Mouse (Mus musculus): ENCODE results near the gene Trim47.

The Trim47 gene

GRCm38 (mm10) chr11:116127156-116127980 is at the start of gene Trim47:
Gene Trim47 (minus strand): TSS chr11:116127210.
- peak in 1 of 2 experiments; percentile 74 for DNase-seq (ENCODE audit: low spot score in 2 of 2)

DNA sequence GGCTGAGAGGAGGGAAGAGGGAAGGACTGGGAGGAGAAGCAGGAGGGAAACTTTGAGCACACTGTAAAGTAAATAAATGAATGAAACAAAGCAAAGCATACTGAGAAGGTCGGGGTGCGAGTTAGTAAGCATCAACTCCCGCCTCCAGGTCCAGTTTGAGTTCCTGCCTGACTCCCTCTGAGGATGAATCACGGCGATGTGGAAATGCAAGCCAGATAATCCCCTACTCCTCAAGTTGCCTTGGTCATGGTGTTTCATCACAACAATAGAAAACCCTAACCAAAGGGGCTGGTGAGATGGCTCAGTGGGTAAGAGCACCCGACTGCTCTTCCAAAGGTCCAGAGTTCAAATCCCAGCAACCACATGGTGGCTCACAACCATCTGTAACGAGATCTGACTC is 49.0 kb upstream of the Trim47 start:
- no peak for DNase-seq (ENCODE audit: low spot score in 2 of 2)

DNA sequence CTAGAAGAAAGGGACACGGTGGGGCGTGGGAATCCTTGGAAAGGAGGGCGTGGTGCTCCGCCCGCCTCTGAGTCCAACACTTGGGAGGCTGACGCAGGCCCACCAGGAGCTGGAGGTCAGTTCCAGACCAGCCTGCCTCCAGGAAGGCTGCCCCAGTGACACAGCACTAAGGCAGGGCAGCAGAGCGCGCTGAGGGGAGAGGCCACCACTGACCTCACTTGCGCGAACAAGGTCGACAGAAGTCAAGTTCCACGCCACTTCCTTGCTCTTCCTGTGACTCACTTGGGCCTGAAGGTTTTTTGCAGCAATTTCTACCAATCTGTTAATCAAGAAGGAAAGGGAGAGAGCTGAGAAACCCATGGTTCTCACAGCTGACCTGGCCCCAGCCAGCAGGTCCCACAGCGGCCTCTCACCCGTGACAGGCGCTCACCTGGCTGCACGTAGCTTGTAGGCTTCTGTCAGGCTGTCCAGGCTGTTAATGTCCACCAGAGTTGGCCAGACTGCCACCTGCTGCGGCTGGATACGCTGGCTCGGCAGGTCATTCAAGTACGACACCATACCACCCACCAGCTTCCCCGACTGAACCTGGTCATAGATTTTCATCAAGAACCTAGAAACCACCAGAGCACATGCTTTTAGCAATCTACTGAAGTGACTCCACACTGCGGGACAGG is 47.9 kb upstream of the Trim47 start:
- DNase-seq (ENCODE audit: low spot score in 2 of 2): no peak

DNA sequence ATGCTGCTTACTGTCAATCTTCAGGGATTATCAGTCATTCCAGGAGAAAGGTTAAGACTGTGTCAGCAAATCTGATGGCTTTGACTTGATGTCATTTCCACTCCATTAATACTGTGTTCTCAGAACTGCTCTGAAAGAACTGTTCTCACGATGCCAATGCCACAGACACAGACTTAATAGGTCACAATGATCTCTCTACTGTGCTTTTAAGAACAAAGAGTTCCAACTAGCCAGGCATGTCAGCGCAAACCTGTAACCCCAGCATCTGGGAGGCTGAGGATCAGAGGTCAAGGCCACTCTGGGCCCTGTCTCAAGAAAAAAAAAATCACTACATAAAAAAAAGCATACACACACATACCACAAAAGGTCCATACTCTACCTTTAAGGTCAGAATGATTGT is 44.9 kb upstream of the Trim47 start:
- no peak for DNase-seq (ENCODE audit: low spot score in 2 of 2)

GRCm38 (mm10) chr11:116170003-116170800 is 43.2 kb upstream of the Trim47 start:
- DNase-seq (ENCODE audit: low spot score in 2 of 2): no peak

DNA sequence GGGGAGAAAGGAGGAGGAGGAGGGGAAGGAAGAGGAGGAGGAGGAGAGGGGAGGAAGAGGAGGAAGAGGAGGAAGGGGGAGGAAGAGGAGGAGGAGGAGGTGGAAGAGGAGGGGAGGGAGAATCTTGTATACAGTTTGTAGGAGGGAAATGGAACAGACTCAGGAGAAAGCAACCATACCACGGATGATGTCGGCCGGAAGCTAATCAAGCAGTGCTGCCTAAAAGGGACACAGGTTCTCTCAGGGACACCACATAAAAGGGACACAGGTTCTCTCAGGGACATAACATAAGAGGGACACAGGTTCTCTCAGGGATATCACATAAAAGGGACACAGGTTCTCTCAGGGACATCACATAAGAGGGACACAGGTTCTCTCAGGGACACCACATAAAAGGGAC is 42.2 kb upstream of the Trim47 start:
- no peak for DNase-seq (ENCODE audit: low spot score in 2 of 2)

DNA sequence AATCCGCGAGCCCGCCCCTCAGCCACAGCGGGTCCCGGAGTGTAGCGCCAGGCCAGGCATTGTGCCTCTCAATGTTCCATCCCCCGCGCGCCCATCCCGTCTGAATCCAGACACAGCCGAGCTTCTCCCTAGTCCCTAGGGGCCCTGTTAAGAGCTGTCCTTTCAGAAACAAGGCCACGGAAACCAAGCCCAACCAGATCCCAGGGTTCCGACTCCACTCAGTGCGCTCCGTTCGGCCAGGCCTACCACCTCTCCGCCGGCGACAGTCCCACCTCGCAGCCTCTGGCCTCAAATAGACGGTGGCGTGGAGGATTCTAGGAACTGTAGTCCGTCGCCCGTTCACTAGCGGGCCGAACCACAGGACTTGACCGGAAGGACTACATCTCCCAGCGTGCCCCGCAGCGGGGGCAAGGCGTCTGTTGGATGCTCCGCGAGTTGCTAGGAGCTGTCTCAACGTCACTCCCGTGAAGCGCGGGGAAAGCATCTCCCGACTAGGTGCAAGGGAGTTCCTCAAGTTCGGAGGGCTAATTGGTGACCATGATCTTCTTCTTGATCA is 41.0 kb upstream of the Trim47 start, which contains the start of gene Fbf1:
Fbf1 (minus strand) TSS at position 283 of the 556 bp plus-strand sequence.
- peak; percentile 92 to 94 for DNase-seq (ENCODE audit: low spot score in 2 of 2)

DNA sequence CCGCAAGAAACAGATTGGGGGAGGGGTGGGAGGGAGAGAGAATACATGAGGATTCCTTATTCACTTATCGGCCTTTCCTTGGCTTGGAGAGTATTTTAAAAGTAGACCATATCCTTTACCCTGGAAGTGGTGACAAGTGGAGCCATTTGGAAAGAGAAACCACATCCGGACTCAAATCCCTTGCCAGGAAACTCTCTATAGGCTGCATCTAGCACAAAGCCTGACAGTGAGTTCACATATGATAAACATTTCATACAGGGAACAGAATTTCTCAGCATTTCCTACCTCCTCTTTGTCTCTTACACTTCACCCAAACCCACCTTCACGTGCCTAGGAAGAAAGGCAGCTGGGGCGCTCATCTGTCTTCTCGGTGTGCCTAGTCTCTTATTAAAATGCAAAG is 40.2 kb upstream of the Trim47 start:
- DNase-seq (ENCODE audit: low spot score in 2 of 2): no peak

GRCm38 (mm10) chr11:116163002-116163401 is 36.0 kb upstream of the Trim47 start:
- DNase-seq (ENCODE audit: low spot score in 2 of 2): no peak

- DNase-seq (ENCODE audit: low spot score in 2 of 2): no peak
Measured at GRCm38 (mm10) chr11:116162146-116162545, 35.1 kb upstream of the Trim47 start.

DNA sequence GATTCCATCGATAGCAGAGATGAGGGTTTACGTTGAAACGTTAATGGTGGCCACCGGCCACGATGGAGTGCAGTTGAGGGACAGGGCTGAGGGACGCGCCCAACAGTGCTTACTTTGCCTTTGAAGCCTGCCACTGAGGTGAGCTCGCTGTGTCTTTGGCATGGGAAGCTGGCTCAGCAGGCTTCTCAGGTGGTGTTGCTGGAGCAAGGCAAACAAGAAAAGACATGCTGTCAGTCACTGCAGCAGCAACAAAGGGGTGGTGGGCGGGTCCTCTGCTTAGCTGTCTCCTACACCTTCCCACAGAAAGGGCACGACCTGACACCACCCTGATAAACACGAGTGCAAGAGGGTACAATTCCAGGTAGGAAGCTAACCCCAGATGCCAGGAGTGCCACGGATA is 34.3 kb upstream of the Trim47 start:
- no peak for DNase-seq (ENCODE audit: low spot score in 2 of 2)

- no peak for DNase-seq (ENCODE audit: low spot score in 2 of 2)
Measured at GRCm38 (mm10) chr11:116150960-116151359, 23.9 kb upstream of the Trim47 start.

- DNase-seq (ENCODE audit: low spot score in 2 of 2): no peak
Measured at GRCm38 (mm10) chr11:116149341-116149740, 22.3 kb upstream of the Trim47 start.

DNA sequence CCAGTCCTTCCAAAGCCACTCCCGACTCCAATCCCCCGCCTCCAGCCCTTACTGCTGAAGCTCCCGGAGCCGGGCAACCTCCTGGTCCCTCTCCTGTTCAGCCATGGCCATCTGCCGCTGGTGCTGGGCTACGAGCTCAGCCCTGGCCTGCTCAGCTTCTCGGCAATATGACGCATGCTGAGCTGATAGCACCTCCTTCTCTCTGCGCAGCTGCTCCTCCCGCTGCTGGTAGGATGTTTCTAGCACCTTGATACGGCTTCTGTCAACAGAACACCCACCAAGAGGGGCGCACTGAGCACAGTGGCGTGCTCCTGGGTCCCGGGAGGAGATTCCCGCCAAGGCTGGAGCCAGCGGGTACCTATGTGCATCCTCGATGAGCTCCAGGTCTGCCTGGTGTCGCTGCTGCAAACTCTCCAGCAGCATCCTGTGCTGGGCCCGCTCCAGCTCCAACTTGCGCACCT is 21.8 kb upstream of the Trim47 start:
- DNase-seq (ENCODE audit: low spot score in 2 of 2): peak in 1 of 2 experiments; percentile 61

DNA sequence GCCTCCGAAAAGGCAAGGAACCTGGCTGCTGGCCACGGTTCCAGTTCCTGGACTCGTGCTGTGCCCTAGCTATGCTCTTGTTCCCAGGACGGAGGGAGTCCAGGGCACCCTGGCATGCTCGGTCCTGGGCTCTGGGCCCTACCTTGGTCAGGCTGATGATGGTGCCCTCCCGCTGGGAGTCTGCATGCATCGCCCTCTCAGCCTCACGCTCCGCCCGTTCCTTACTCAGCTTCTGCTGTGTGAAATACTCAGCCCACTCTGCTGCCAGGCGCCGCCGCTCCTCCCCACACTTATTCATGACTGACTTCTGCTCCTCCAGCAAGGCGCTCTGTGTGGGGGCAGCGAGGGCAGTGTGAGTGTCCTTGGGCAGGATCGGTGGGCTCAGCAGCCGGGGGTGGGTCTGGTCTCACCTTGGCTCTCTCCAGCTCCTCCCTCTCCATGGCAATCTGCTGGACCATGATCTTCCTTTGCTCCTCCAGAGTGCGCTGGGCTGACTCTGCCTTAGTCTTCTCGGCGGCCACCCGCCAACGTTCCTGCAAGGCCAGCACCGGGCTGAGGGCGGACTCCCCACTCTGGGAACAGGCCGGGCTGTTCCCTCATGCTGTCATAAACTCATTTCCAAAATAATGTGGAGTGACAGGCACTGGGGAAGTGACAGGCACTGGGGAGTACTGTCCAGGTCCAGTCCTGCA is 19.4 kb upstream of the Trim47 start:
- DNase-seq (ENCODE audit: low spot score in 2 of 2): peak in 1 of 2 experiments; percentile 28

- DNase-seq (ENCODE audit: low spot score in 2 of 2): peak in 1 of 2 experiments; percentile 36
Measured at GRCm38 (mm10) chr11:116145481-116146293, 18.7 kb upstream of the Trim47 start.

GRCm38 (mm10) chr11:116143468-116143867 is 16.5 kb upstream of the Trim47 start:
- no peak for DNase-seq (ENCODE audit: low spot score in 2 of 2)

DNA sequence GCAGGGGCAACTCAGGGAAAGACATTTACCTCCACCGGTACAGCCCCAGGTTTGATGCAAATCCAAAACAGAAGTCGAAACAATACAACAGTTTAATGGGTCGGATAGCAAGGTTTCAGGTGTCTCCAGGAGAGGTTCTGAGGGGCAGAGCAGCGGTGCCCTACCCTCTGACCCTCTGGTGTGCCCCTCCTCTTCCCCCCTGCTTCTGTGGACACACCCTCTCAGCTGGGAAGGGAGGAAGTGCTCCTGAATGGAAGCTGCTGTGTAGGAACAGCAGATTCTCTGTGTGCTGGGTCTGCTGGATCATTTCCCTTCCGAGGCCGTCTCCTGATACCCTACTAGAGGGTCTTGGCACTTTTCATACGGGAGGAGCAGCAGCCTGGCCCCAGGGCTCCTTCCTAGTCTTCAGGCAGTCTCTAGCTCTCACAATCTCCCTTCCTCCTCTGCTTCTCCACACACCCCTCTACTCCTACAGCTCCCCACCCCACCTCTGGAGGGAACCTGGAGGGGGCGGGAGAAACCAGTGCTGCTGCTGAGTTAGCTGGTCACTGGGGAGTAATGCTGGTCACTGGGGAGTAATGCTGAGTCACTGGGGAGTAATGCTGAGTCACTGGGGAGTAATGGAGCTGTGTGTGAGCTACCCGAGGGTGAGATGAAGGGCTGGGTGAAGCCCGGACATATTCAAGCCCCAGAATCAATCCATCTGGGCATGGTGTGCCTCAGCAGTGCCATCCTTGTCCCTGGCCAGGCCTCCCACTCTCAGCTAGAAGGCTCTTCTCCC is 15.4 kb upstream of the Trim47 start:
- no peak for DNase-seq (ENCODE audit: low spot score in 2 of 2)

DNA sequence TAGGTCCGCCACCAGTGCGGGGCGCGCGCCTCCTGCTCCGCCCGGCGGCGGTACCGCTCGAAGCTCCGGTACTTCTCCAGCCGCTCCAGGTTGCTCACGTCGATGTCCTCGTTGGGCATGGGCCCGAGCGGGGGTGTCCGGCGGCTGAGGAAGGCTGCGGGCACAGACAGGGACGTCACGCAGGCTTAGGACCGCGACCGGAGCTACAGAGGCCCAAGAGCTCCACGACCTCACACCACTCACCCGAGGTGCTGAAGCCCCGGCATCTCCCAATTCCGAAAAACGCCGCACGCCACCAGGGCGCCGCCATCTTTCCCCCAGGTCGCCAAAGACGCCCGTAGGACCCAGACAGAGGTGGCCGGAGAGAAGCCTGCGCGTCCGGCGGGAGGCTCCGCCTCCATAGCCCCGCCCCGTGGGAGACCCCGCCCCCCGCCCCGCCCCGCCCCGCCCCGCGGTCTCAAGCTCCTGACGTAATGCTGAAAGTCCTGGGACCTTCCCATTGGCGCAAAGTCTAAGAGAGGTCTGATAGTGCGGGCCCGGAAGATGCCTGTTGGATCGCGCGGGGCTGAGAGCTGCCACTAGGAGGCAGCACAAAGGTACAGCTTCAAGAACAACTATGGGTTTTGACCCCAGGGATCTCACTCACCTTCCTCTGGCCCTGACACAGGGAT is 11.6 kb upstream of the Trim47 start, which contains the start of gene Mrpl38:
Mrpl38 (minus strand) TSS at position 401 of the 671 bp plus-strand sequence.
- peak; percentile 74 to 86 for DNase-seq (ENCODE audit: low spot score in 2 of 2)

Data from cerebellum, postnatal 4 days (tissue).